Mouse (Mus musculus): ENCODE results near the gene Cdca5.
A peak's percentile ranks its signal among the peaks of the same experiment; 100 is the strongest.
"Not testable (repeated sequence)": the region's sequence is repeated elsewhere in the genome, so short reads cannot be mapped to it uniquely, and the experiment has no call there.

The Cdca5 gene

DNA sequence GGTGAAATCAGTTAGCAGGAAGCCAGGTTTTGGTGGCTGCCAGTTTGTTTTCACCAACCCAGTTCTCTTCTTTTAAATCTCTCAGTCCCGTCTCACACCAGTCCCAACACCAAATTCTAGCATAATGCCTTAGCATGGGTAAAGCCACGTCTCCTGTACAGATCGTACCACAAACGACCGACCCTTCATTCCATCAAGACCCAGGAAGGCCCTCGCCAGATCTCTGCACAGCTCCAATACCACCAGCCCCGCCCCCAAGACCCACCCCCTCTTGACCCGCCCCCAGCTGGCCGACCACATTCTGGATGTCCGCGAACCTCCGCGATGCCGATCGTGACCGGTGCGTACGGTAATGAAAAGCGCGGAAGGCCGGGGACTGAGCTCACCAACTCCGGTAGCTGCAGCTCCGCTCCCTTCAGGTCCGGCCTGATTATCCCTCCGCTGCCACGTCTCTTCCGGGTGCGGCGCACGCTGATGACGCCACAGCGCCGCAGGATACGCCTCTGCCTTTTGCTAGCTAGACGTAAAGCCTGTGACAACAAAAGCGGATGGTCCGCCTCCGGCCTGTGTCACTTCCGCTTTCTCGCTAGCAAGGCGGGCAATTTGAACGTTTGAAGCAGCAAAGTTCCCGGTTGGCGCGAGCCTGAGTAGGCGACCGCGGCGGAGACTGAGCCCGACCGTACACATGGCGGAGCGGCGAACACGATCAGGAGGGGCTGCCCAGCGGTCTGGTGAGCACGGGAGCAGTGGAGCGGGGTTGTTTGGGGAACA, at the start of gene Cdca5, which contains the start of gene Zfpl1:
TSS of gene Cdca5 (plus strand) at position 506 of the 771 bp plus-strand sequence.
TSS of gene Zfpl1 (minus strand) at position 479 of the 771 bp plus-strand sequence.
- DNase-seq, result peak; percentile 96

DNA sequence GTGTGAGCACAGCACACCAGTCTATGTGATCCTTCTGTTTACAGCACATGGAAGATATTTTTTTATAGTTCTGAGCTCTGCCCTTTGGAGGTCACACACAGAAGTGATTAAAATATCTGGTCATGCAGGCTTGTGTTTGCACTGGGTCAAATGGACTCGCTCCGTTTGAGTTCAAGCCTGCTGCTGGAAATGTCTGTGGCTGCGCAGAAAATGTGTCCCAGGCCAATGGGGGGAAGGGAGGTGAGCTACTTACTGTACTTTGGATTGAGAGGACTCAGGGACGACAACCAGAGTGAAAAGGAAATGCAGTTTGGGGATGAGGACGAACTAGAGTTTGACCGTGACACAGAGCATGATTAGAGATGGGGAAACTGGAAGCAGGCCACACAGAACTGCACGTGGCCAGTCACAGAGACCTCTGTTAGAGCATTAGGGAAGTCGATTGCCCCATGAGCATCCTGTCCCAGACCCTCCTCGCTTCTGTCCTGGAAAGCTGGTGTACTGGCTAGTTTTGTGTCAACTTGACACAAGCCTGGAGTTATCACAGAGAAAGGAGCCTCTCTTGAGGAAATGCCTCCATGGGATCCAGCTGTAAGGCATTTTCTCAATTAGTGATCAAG, 48.7 kb upstream of the Cdca5 start:
- no peak for DNase-seq

DNA sequence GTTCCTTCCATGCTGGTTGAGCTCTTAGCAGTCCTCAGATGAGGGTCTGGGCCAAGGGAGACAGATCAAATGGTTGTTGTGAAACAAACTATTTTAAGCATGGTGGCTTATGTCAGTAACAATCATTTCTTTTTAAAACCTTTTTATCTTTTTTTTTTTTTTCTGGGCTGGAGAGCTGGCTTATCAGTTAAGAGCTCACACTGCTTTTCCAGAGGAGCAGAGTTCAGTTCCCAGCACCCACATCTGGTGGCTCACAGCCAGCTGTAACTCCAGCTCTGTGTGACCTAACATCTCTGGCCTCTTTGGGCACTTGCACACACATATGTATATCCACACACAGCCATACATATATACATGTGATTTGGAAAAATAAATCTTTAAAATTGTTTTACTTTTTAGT, 47.1 kb upstream of the Cdca5 start:
- DNase-seq, result no peak

DNA sequence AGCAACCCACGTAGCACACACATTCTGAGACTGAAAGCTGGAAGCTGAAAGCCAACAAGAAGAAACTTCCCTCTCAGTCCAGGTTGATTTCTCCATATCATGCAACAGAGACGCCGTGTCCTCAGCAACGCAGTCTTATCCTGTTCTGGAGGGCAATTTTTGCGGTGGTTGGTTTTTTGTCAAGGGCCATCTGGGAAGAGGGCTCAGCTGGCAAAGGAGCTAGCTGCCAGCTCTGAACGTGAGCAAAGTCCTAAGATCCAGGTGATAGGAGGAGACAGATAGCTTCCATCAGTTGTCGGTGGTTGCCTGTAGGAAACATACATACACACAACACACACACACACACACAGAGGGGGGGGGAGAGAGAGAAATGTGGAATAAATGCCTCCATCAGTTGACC, 46.5 kb upstream of the Cdca5 start:
- no peak for DNase-seq

DNA sequence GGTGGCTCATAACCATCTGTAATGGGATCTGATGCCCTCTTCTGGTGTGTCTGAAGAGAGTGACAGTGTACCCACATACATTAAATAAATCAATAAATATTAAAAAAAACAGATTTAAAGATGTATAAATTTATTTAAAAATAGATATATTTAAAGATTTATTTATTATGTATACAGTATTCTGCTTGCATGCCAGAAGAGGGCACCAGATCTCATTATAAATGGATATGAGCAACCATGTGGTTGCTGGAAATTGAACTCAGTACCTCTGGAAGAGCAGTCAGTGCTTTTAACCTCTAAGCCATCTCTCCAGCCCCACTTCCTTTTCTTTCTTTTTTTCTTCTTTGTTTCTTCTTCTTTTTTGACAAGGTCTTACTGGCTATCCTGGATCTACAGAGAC, 44.8 kb upstream of the Cdca5 start:
- DNase-seq, result no peak

DNA sequence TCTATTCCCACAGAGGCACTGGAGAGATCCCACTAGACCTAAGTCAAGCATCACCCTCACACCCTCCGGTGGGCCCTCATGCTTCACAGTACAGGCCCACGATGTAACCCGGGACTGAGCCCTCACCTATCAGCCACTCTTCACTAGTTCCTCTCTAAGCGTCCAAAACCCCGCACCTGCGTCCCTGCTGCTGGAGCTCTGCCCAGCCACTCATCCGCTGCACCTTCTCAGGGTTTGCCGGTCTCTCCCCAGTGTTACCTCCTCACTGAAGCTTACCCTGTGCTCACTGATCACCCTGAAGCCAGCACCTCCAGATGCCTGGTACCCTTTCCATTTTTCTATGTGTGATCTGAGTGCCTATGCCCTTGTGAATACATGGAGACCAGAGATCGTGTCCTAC, 42.5 kb upstream of the Cdca5 start:
- DNase-seq, result peak; percentile 21

DNA sequence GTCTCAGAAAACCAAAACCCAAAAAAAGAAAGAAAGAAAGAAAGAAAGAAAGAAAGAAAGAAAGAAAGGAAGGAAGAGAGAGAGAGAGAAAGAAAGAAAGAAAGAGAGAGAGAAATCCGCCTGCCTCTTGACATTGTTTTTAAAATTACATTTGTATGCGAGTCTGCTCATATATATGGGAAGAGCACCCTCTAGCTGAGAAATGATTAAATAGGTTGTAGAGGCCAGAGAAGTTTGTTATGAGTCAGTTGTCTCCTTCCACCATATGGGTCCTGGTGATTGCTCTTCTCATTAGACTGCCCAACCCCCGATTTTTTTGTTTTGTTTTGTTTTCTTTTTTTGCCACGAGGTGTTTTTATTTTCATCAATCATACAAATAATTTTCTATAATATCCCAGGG, 40.7 kb upstream of the Cdca5 start:
- DNase-seq, result not testable (repeated sequence)

DNA sequence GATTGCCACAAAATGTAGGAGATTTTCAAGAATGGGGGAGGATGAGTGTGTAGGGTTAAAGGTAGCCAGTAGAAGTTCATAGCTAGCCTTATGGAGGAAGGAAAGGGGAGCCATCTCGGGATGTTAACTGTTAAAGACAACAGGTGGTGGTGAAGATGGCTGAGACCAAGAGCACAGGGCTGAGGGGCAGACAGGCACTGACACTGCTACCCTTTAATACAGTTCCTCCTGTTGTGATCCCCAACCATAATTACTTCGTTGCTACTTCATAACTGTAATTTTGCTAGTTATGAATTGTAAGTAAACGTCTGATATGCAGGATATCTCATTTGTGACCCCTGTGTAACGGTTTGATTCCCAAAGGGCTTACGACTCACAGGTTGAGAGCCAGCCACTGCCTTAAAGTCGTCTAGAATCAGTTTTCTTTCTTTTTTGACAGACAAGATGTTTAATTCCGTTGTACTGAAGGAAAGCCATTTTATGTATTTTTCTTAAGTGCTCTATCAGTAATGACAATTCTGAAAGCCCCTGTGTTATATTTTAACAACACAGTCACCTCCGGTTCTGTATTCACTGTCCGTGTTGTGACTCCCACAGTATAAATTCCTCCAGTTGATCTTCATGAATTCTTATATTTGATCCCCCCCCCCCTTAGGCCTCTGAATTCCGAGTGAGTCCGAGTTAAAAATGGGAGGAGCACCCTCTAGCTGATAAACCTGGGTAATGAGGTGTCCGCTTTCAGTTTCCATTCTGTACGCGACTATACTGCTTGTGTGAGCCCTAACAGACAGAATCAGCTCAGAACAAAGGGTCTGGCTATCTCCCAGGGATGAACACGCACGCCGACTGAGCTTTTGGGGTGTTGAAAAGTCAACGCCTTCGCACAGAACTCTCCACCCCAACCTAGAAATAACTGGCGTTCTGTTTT, 39.2 kb upstream of the Cdca5 start:
- DNase-seq, result peak; percentile 16

DNA sequence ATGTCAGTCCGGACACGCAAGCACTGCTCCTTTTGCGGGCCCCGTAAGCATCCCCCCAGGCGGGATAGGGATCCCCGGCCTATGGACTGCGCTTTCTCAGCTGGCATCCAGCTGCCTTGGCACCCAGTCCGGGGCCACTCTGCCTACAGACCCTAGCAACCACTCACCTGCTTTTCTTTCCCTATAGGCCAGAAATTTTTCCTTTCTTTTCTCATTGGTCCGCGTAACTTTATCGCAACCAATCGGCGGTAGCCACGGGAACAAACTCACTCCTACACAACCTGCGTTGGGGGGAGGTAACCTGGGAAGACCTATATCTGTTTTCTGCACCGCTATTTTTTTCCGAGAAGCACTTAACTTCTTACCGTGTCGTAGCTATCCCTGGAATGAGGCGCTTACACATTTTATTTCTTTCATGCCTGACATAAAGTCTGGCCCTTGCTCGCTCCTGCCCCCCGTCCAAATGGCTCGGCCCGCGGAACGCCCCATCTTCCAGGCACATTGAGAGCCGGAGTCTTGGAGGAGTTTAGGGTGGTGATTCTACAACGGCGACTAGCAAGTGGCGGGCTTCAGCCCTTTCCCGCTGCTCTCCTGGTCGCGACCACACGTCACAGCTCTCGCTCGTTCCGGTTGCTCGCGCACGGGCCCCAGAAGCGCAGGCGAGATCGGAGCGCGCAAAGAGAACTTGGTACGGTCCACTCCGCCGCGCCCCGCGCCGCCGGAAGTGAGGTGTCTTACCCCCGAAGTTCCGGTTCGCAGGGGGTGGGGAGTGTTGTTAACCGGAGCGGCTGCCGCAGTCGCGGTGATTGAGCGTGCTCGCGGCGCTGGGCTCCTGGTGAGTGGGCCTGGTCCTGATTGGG, 38.3 kb upstream of the Cdca5 start, which contains the start of gene Syvn1:
TSS of gene Syvn1 (plus strand) at position 283 of the 860 bp plus-strand sequence.
- peak; percentile 90 for DNase-seq

DNA sequence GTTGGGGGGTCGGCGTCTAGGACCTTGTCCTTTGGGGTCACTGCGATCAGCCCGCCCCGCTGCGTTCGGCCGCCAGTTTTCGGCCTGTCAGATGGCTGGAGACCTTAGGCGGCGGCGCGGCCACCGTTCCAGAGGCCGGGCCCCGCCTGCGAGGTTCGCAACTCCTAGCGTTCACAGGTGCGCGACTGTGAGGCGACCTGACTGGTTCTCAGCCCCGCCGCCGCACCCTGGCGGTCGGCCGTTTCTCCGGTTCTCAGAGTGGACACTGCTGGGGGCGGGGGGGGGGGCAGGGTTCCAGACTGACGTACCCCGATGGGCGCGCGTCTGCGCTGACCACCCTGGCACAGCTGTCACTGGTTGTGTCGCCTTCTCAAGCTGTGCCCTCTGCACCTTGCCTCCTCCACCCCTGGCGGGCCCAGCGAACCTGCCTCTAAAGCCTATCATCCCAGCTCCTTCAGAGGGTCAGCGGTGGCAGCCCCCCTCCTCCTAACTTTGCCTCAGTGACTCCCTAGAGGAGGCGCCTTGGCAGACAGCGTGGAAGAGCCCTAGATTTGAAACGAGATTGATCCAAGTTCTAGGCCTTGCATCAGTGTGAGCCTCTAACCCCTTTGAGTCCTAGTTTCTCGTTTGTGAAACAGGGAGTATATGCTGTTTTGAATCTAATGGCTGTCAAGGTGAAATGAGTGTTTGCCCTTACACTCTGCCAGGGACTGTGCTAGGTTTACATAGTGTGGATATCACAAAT, 37.5 kb upstream of the Cdca5 start:
- peak; percentile 46 for DNase-seq

DNA sequence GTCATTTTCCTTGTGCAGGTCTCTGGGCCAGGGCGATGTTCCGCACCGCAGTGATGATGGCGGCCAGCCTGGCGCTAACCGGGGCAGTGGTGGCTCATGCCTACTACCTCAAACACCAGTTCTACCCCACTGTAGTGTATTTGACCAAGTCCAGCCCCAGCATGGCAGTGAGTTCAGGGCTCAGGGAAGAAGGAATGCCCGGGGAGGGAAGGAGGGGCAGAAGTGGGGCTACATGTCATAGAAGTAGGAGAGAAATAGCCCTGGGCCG, 37.0 kb upstream of the Cdca5 start:
- DNase-seq, result no peak

DNA sequence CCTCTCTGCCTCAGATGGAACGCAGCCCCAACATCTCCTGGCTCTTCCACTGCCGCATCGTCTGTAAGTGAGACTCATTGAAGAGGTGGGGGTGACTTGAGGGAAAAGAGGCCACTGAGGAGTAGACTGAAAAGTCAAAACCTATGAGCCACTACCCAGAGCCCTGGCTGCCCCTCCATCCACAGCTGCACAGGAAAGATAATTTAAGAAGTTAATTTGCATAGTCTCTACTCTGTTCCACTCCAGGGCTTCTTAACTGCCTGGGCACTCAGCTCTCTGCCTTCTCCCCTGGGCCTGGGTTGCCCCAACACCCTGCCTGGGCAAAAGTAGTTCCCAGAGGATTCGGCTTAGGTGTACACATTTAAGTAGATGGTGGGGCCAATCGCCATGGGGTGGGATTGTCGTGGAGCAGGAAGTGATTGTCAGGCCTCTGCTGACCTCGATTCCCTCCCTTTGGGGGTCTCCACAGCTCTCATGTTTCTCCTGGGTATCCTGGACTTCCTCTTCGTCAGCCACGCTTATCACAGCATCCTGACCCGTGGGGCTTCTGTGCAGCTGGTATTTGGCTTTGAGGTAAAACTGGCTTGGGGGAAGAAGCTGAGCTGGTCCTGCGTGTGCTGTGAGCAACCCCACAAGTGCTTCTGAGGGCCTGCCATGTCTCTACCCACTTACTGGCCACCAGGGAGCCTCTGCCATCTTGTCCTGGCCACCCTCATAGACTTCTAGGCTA, 35.9 kb upstream of the Cdca5 start:
- peak; percentile 15 for DNase-seq

DNA sequence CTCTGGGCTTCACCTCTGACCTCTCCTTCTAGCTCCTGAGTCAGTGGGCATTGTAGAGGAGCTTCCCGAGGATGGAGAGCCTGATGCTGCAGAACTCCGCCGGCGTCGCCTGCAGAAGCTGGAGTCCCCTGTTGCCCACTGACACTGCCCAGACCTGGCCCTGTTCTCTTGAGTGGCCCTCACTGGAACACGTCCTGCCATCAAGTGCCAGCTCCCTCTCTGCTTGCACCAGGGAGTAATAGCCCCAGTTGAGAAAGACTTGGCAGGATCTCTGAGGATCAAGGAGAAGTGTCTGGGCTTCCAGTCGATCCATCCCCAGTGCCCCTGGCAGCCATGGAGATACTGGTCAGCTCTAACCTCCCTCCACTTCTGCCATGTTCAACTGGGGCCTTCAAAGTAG, 32.3 kb upstream of the Cdca5 start:
- DNase-seq, result no peak

DNA sequence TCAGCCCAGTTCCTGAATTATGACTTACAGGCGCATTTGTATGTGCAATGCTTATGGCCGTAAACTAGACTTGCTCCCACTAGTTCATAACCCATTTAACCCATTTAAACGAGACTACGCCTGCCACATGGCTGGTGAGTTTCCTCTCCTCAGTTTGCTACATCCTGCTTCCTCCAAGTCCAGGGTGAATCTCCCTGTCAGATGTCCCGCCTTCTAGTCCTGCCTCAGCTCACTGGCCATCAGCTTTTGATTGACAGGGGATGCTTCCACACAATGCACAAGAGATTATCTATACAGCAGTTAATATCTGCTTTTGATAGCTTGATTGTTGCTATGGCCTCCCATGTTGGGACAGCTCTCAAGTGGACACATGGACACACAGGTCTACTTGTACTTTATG, 30.5 kb upstream of the Cdca5 start:
- DNase-seq, result no peak

DNA sequence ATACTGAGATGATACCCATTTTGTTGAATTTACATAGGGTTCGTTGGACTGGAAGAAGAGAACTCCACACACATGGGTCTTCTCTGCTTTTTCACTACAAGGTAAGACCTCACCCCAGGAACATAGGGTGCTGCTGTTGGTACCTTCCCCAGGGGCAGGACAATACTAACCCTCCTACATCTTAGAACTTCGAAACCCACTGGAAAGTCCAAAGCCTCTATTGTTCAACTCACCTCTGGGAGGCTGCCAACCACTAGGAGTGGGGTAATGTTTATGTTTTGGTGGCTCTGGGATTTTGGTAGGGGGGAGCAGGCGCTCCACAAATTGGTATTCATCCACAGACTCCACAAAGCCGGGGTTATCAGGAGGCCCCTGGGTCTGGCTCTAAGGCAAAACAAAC, 28.1 kb upstream of the Cdca5 start:
- peak; percentile 37 for DNase-seq

DNA sequence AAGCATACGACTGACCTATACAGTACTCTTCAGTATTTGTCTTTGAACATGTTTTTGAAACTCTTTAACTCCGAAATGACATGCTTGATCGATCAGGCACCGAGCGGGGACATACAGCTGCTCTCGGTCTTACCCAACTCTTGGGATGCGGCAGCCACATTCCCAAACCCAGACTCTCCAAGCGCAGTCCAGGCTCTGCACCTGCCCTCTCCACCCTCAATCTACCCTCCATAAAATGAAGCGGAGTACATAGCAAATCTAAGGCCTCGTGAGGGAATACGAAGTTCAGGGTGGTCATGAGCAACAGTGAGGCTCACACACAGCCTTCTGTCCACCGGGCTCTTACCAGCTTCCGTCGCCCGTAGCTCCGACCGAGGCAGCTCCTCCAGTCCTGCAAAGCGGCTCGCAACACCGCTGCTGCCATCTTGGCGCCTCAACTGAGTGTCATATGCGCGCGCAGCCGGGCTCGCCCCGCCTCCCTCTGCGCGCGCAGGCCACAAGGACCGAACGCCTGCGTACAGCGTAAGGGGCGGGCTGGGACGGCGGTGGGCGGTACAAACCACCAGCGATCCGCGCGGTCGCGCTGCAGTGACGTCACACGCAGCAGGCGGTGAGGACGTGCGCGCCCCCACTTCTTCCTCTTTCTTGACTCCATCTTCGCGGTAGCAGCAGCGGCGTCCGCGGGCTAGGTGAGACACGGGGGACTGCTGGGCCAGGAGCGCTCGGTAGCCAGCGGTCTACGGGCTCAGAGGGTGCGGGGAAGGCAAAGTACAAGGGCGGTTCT, 27.3 kb upstream of the Cdca5 start, which contains the start of the genes Mrpl49 and Fau:
TSS of gene Mrpl49 (minus strand) at position 473 of the 784 bp plus-strand sequence.
TSS of gene Fau (plus strand) at position 532 of the 784 bp plus-strand sequence.
- DNase-seq, result peak; percentile 99

DNA sequence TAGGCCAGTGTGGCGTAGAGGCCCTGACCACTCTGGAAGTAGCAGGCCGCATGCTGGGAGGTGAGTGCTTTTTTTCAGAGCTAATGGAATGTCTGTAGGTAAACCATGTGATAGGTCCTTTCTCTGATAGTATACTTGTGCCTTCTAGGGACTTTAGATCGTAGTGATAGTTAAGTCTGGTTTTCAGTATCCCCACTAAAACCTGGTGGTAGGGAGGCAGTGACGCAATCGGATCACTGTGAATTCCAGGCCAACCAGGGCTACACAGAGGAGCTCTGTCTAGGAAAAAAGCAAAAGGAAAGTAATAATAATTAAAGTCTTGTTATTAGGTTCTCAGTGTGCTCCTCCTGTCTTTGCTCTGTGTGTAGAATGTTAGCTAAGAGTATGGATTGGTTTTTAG, 26.3 kb upstream of the Cdca5 start:
- no peak for DNase-seq

DNA sequence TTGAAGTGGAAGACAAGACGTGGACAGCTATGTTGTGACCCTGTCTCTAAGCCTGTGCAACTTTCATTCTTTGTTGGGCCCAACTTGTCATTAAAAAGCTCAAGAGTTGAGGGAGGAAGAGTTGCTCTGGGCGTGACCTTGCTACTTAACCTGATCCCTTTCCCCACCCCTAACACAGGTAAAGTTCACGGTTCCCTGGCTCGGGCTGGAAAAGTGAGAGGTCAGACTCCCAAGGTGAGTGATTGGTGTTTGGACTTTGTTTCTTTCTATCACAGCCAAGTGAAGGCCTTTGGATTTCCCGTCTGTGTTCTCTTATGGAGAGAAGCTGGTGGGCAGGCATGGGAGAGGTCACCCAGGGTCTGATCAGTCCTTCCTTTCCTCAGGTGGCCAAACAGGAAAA, 25.8 kb upstream of the Cdca5 start:
- no peak for DNase-seq

DNA sequence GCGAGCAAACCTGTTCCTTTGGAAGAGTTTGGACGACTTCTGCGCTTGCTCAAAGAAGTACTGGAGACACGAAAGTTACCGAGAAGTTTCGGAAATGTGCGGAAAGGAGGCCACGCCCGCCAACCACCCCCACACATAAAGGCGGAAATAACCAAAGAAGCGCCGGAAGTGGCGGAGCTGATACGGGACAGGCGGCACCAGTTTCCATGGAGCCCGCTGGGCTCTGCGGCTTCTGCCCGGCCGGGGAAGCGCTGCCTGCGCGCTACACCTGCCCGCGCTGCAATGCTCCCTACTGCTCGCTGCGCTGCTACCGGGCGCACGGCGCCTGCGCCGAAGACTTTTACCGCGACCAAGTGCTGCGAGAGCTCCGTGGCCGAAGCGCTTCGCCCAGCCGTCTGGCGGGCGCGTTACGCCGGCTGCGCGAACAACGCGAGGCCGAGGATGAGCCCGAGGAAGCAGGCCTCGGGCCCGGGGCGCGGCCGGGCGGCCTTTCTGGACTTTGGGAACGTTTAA, 23.7 kb upstream of the Cdca5 start, which contains the start of gene Znhit2:
TSS of gene Znhit2 (plus strand) at position 172 of the 513 bp plus-strand sequence.
- DNase-seq, result peak; percentile 79
